Mouse (Mus musculus) A20 (cell line): ENCODE data around the gene Mrps21.
A peak's percentile ranks its signal among the peaks of the same experiment; 100 is the strongest.
"Not testable (repeated sequence)": the region's sequence is repeated elsewhere in the genome, so short reads cannot be mapped to it uniquely, and the experiment has no call there.

Source experiments
- DNase-seq: peaks from one replicate; pipeline ENCODE4 v3.0.0-alpha.2; 2011; ENCODE audit warnings: low read depth, low spot score

The Mrps21 gene

DNA sequence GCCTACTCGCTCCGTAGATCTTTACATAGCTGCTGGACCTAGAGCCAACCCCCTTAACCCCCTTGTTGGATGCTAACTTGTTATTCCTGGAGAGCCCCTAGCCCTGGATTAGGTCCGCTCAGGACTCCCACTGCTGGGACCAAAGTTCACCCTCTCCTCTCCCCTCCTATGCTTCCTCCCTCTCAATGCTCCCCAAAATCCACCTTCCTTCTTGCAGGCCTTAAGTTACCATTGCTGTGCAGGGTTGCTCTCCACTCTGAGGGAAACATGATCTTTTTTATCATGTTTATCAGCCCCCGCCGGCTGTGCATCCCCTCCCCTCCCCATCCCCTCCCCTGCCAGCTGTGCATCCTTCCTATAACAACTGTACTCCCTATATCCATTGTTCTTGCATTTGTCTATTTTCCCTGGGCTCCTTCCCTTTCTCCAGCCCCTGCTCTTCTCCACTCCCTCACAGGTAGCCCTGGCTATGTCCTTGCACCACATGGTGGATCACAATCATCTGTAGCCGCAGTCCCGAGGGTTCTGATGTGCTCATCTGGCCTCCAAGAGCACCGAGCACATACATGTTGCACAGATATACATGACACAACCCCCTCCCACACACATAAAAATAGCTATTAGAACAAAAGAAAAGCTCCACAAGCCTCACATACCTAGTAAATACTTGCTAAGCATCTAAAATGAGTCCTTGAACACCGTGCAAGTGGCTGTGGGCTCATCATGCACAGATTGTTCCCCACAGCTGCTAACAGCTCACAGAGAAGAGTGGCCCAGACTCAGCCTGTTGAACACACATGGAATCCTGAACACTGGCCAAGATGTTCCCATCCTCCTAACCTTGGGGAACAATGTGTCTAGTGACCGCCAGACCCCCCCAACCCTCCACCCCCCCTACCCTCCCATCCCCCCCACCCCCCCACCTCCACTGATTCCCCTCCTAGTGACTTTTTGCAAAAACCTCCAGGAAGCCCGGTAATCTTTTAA, 21.0 kb upstream of the Mrps21 start:
- no peak for DNase-seq

- peak; percentile 76 for DNase-seq
Measured at GRCm38 (mm10) chr3:95891211-95892065, 20.1 kb upstream of the Mrps21 start, which contains the start of gene BC028528. Gene BC028528 (minus strand): TSS chr3:95892005.

DNA sequence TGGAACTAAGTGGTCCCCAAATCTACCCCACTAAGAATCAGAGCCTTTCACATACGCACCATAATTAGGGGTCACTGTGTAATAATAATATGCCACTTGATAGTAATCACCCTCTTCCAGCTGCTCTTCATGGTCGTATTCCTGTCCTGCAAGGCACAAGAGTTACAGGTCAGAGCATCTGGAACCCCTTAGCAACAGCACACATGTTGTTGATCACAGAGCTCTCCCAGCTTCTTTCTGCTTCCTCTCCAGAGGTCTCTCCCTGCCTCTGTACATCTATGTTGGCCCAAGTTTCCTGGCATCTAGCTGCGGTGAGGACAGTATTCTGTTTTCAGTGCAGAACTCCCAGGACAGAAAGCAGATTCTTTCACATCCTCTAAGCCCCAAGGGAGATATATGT, 18.3 kb upstream of the Mrps21 start:
- no peak for DNase-seq

GRCm38 (mm10) chr3:95887596-95887995, 16.3 kb upstream of the Mrps21 start:
- DNase-seq: no peak

GRCm38 (mm10) chr3:95884400-95884799, 13.1 kb upstream of the Mrps21 start:
- no peak for DNase-seq

GRCm38 (mm10) chr3:95882816-95883425, 11.6 kb upstream of the Mrps21 start:
- DNase-seq: no peak

DNA sequence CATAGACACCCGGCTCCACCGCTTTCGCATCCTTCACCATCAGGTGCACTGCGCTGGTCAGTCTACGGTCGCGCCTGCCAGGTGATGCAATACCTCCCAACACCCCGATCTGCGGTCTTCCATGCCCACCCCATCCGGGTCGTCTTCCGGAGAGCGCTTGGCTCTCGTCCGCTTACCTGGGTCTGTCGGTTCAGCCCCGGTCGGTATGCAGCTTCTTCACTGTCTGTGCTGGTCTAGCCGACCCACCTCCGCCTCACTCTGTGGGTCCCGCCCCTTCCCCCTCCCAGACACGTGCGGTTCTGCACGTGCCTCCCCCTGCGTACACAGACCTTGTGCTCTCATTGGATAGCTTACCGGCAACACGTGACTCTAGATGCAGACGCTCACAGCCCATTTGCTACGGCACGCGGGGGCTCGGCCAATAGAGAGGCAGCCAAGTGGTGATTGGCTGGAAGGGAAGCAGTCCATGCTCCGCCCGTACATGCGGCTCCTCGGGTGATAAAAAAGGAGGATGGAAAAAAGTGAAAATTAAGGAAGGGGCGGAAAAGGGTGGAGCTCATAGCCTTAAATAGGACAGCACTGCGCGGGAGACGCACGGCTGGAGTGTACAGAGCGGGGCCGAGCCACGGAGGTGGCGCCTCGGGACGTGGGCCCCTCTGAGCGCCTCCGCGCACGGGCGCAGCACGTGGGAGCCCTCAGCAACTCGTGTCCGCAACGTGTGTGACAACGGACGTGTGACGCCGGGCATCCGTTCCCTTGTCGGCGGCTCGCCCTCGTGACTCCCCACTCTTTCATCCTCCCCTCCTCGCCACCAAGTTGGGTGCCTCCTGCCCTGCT, 10.9 kb upstream of the Mrps21 start, which contains the start of gene Ciart:
TSS of gene Ciart (minus strand) at position 273 of the 837 bp plus-strand sequence.
- no peak for DNase-seq

DNA sequence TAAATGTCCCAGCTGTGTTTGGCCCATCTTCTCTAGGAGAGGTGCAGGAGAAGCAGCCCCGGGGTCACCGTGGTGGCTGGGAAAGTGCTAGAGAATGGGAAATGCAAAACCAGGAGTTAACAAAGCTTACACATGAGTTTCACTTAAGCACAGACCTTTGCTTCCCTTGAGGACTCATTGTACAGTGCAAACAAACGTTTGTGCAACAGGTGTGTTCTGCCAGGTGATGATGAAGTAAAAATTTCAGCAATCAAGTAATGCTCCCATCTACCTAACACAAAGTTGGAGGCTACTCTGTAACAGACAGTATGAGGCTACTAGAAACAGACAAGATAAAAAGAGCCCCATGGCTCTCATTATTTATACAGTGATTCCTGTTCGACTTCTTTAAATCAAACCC, 7.7 kb upstream of the Mrps21 start:
- DNase-seq: no peak

DNA sequence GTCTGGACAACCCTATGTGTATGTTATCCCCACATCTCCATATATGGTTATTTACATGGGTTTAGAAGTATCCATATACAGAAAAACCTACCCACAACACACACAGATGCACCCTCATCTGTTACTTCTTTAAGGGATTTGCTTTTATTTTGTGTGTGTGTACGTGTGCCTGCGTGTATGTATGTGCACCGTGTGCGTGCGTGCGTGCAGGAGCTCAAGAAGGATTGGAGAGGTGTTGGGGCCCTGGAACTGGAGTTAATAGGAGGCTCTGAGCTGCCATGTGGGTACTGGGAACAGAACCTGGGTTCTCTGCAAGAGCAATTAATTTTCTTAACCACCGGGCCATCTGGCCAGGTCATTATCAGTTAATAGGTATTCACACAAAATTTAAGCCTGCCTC, 729 bp upstream of the Mrps21 start:
- DNase-seq: peak; percentile 47

GRCm38 (mm10) chr3:95870976-95871375, 343 bp downstream of the Mrps21 start:
- DNase-seq: no peak

DNA sequence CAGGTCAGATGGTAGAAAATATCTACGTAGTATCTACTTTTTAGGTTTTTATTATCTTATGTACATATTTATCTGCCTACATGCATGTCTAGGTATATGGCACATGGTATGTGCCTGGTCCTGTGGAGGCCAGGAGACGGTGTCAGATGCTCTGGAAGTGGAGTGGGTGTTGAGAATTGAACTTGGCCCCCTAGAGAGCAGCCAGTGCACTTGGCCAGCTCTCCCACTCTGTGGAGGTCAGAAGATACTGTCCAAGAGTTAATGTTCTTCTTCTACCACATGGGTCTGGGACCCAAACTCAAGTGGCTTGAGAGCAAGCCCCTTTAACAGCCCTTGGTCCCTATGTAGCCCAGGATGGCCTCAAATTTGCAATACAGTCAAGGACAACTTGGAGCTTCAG, 3.9 kb downstream of the Mrps21 start:
- no peak for DNase-seq

- no peak for DNase-seq
Measured at GRCm38 (mm10) chr3:95866071-95866470, 5.2 kb downstream of the Mrps21 start.

- DNase-seq: no peak
Measured at GRCm38 (mm10) chr3:95865571-95865970, 5.7 kb downstream of the Mrps21 start.

- no peak for DNase-seq
Measured at GRCm38 (mm10) chr3:95865050-95865449, 6.3 kb downstream of the Mrps21 start.

DNA sequence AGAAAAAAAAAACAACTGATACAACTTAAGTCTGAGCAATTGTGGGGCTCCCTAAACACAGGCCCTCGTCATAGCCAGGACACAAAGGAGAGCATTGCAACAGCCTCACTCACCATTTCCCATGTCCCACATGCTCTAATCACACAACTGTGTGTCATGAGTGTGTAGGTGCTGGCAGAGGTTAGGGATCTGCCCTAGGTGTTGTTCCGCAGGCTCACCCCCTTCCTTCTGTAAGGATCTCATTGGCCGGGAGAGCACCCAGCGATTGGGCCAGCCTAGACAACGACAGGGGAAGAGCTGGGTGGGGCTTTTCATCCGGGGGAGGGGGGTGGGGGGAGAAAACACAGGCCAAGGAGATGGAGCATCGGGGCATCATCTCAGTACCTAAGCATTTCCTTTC, 7.7 kb downstream of the Mrps21 start:
- DNase-seq: no peak

- peak; percentile 90 for DNase-seq
Measured at GRCm38 (mm10) chr3:95861796-95862195, 9.5 kb downstream of the Mrps21 start.

DNA sequence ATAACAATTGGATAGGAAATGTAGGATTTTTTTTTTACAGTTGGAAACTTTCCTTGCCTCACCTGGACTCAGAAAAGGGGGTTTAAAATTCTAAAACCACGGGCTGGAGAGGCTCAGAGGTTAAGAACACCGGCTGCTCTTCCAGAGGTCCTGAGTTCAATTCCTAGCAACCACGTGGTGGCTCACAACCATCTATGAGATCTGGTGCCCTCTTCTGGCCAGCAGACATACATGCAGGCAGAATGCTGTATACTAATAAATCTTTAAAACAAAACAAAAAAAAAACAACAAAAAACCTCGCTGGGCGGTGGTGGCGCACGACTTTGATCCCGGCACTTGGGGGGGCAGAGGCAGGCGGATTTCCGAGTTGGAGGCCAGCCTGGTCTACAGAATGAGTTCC, 10.1 kb downstream of the Mrps21 start:
- peak; percentile 70 for DNase-seq

DNA sequence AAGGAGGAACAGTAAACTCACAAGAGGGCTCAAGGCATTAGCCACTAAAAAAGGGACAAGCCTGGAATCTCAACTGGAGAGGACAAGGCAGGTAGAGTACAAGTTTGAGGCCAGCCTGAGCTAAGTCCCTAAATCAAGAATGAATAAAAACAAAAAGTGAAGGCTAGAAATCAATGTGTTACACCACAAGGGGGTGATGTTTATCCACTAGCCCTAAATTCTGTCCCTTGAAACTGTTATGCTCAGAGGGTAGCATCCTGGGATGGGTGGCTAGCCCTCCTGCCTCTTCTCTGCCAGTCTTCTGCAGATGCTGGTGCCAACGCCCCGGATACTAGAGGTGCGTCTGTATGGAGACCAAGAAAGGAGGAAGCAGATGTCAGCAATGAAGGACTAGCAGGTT, 11.0 kb downstream of the Mrps21 start:
- peak; percentile 54 for DNase-seq

DNA sequence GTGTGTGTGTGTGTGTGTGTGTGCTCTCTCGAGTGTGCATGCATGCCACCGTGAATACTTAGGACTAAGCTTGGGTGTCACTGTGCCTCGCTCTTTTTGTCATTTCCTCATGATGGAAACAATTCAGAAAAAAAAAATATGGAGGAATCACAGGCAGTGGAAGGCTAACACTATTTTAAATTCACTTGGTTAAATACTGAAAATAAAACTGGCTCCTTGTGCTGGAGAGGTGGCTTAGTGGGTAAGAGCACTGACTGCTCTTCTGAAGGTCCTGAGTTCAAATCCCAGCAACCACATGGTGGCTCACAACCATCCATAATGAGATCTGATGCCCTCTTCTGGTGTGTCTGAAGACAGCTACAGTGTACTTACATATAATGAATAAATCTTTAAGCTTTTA, 13.0 kb downstream of the Mrps21 start:
- DNase-seq: not testable (repeated sequence)

- DNase-seq: not testable (repeated sequence)
Measured at GRCm38 (mm10) chr3:95857050-95857449, 14.3 kb downstream of the Mrps21 start.

- DNase-seq: no peak
Measured at GRCm38 (mm10) chr3:95856115-95856514, 15.2 kb downstream of the Mrps21 start.
